In genomic region chr4:105240233-105240632, GRCm38 (mm10) we compare ENCODE assay signal across 19 mouse cellular contexts.
A peak's percentile ranks its signal among the peaks of the same experiment; 100 is the strongest.
DNase-seq lines count a peak whose midpoint lies in the region; ATAC-seq lines count a peak whose summit lies in the region.
"Had no signal": no experiment of that assay in that cellular context is flagged by ENCODE, and none has a peak within 500 bp of the region (broad histone marks: within the 10 kb centered on the region; RNA-seq: fewer than 3 reads in every experiment).

No protein-coding gene starts in this region.

- DNase-seq in embryo, embryonic 10.5 days (ENCODE audit: low spot score), result peak; percentile 18
- DNase-seq in embryo, embryonic 9.5 days (ENCODE audit: extremely low spot score), result no peak
- DNase-seq in hindbrain, embryonic 11.5 days (ENCODE audit: low spot score), result no peak
- DNase-seq in cerebellum, postnatal 25 days, result no peak
- DNase-seq in cerebellum, adult 9-10 months, result no peak
- no peak for DNase-seq in neural tube, embryonic 10.5 days (ENCODE audit: extremely low spot score, low spot score)
- DNase-seq: adrenal gland, postnatal 36 days; cerebellum, adult 18-20 months; lung, embryonic 14.5 days; thymus, postnatal 14 days had no signal

- H3K36me3 ChIP-seq in hindbrain, embryonic 16.5 days (ENCODE audit: control insufficient read depth, insufficient read depth, low read length), result no peaks in the 10 kb centered on the region
- H3K36me3 ChIP-seq in hindbrain, embryonic 11.5 days (ENCODE audit: control insufficient read depth, insufficient read depth, low read length), result no peaks in the 10 kb centered on the region
- H3K36me3 ChIP-seq in midbrain, embryonic 12.5 days, result no peaks in the 10 kb centered on the region
- H3K36me3 ChIP-seq: embryonic facial prominence, embryonic 15.5 days; heart, embryonic 10.5 days; hindbrain, embryonic 15.5 days; kidney, embryonic 15.5 days had no signal

- H3K9me3 ChIP-seq in hindbrain, embryonic 16.5 days (ENCODE audit: control insufficient read depth, low read length), result no peaks in the 10 kb centered on the region
- H3K9me3 ChIP-seq in hindbrain, embryonic 11.5 days (ENCODE audit: control insufficient read depth, low read length), result no peaks in the 10 kb centered on the region
- H3K9me3 ChIP-seq in midbrain, embryonic 12.5 days, result no peaks in the 10 kb centered on the region
- H3K9me3 ChIP-seq: embryonic facial prominence, embryonic 15.5 days; heart, embryonic 10.5 days; hindbrain, embryonic 15.5 days; kidney, embryonic 15.5 days had no signal

- H3K9ac ChIP-seq in hindbrain, embryonic 16.5 days (ENCODE audit: low read depth, low read length), result no peak overlapping the region
- no peak overlapping the region for H3K9ac ChIP-seq in hindbrain, embryonic 11.5 days (ENCODE audit: low read depth, low read length)
- no peak overlapping the region for H3K9ac ChIP-seq in midbrain, embryonic 12.5 days (replicated peaks)
- H3K9ac ChIP-seq: embryonic facial prominence, embryonic 15.5 days; hindbrain, embryonic 15.5 days; kidney, embryonic 15.5 days; lung, embryonic 14.5 days had no signal

- 33% methylated on average over 7 of the region's 7 CpGs for WGBS in hindbrain, embryonic 16.5 days
- 39% methylated on average over 7 of the region's 7 CpGs for WGBS in hindbrain, embryonic 11.5 days
- WGBS in midbrain, embryonic 12.5 days, result 31% methylated on average over 7 of the region's 7 CpGs

- no peak overlapping the region for H3K4me2 ChIP-seq in hindbrain, embryonic 16.5 days (ENCODE audit: low read length)
- H3K4me2 ChIP-seq in hindbrain, embryonic 11.5 days (replicated peaks; ENCODE audit: low read depth, low read length), result no peak overlapping the region
- H3K4me2 ChIP-seq in midbrain, embryonic 12.5 days (replicated peaks), result no peak overlapping the region
- H3K4me2 ChIP-seq: embryonic facial prominence, embryonic 15.5 days; hindbrain, embryonic 15.5 days; kidney, embryonic 15.5 days; liver, embryonic 11.5 days; lung, embryonic 14.5 days had no signal

- H3K27me3 ChIP-seq in hindbrain, embryonic 16.5 days (replicated peaks; ENCODE audit: control insufficient read depth, insufficient read depth, low read length), result no peaks in the 10 kb centered on the region
- H3K27me3 ChIP-seq in hindbrain, embryonic 11.5 days (ENCODE audit: control insufficient read depth, insufficient read depth, low read length), result no peaks in the 10 kb centered on the region
- H3K27me3 ChIP-seq in midbrain, embryonic 12.5 days, result no peaks in the 10 kb centered on the region
- H3K27me3 ChIP-seq: embryonic facial prominence, embryonic 15.5 days; hindbrain, embryonic 15.5 days; kidney, embryonic 15.5 days had no signal

- H3K4me1 ChIP-seq in hindbrain, embryonic 16.5 days (ENCODE audit: control insufficient read depth, insufficient read depth, low read depth, low read length), result peaks cover 3% of the 10 kb centered on the region; the same call in 1 of the 2 replicates
- H3K4me1 ChIP-seq in hindbrain, embryonic 11.5 days (replicated peaks; ENCODE audit: control insufficient read depth, insufficient read depth, low read length), result peaks cover 3% of the 10 kb centered on the region; the same call in 1 of the 2 replicates
- peaks cover 14% of the 10 kb centered on the region for H3K4me1 ChIP-seq in midbrain, embryonic 12.5 days
- H3K4me1 ChIP-seq: heart, embryonic 10.5 days had no signal

- no peak overlapping the region for H3K4me3 ChIP-seq in hindbrain, embryonic 16.5 days (ENCODE audit: low read length)
- H3K4me3 ChIP-seq in hindbrain, embryonic 11.5 days (ENCODE audit: low read depth, low read length), result no peak overlapping the region
- H3K4me3 ChIP-seq in midbrain, embryonic 12.5 days, result no peak overlapping the region
- H3K4me3 ChIP-seq: embryonic facial prominence, embryonic 15.5 days; heart, embryonic 10.5 days; hindbrain, embryonic 15.5 days; kidney, embryonic 15.5 days had no signal

- no peak overlapping the region for H3K27ac ChIP-seq in hindbrain, embryonic 16.5 days (ENCODE audit: low read depth, low read length)
- no peak overlapping the region for H3K27ac ChIP-seq in hindbrain, embryonic 11.5 days (ENCODE audit: low read depth, low read length)
- H3K27ac ChIP-seq in midbrain, embryonic 12.5 days (replicated peaks), result no peak overlapping the region
- H3K27ac ChIP-seq: embryonic facial prominence, embryonic 15.5 days; heart, embryonic 10.5 days; hindbrain, embryonic 15.5 days; kidney, embryonic 15.5 days; macrophage had no signal

- ATAC-seq in hindbrain, embryonic 16.5 days, result peak; percentile 20; the same call in 1 of the 2 replicates
- ATAC-seq in hindbrain, embryonic 11.5 days (ENCODE audit: low FRiP score), result no peak
- ATAC-seq in midbrain, embryonic 12.5 days (ENCODE audit: low FRiP score, low read depth), result 0 out of 2 replicates have a peak, but pooled peaks have one; percentile 49
- ATAC-seq: intestine, postnatal 0 days had no signal
